Comparison of ENCODE assay signal across 10 mouse cellular contexts in genomic region chr10:94709622-94710319, GRCm38 (mm10). TPM values are rescaled to one million over a fixed set of nuclear protein-coding genes. Genes with fewer than 3 reads are reported as not detected.
A peak's percentile ranks its signal among the peaks of the same experiment; 100 is the strongest.
DNase-seq lines count a peak whose midpoint lies in the region; ATAC-seq and TF ChIP-seq lines count a peak whose summit lies in the region.
"Had no signal": no experiment of that assay in that cellular context is flagged by ENCODE, and none has a peak within 500 bp of the region (broad histone marks: within the 10 kb centered on the region; RNA-seq: fewer than 3 reads in every experiment).

No protein-coding gene starts in this region.

- H3K27me3 ChIP-seq in cerebellum, adult 2 months (ENCODE audit: control insufficient read depth, insufficient read depth, low read length), result no peaks in the 10 kb centered on the region
- no peaks in the 10 kb centered on the region for H3K27me3 ChIP-seq in hindbrain, postnatal 0 days (ENCODE audit: insufficient read depth, low read length)
- no peaks in the 10 kb centered on the region for H3K27me3 ChIP-seq in hindbrain, embryonic 10.5 days (ENCODE audit: insufficient read depth, poor library complexity, severe bottlenecking)
- H3K27me3 ChIP-seq in midbrain, embryonic 14.5 days (ENCODE audit: control insufficient read depth, insufficient read depth, low read length), result no peaks in the 10 kb centered on the region
- no peaks in the 10 kb centered on the region for H3K27me3 ChIP-seq in midbrain, embryonic 10.5 days (ENCODE audit: low read depth, poor library complexity, severe bottlenecking)
- H3K27me3 ChIP-seq: liver, embryonic 13.5 days had no signal

- no peak overlapping the region for H3K4me2 ChIP-seq in hindbrain, postnatal 0 days (ENCODE audit: low read depth, low read length)
- H3K4me2 ChIP-seq in midbrain, embryonic 14.5 days (ENCODE audit: low read length), result no peak overlapping the region
- H3K4me2 ChIP-seq: liver, embryonic 13.5 days had no signal

- no peak for TF ChIP-seq CTCF in cerebellum, adult 2 months (IDR thresholded peaks at IDR 0.05; ENCODE audit: borderline replicate concordance, insufficient read depth, low read depth, low read length)
- no peak for TF ChIP-seq CTCF in hindbrain, postnatal 0 days (IDR thresholded peaks at IDR 0.05; ENCODE audit: low read depth)

- no peak overlapping the region for H3K9ac ChIP-seq in hindbrain, postnatal 0 days (replicated peaks; ENCODE audit: low read length)
- H3K9ac ChIP-seq in midbrain, embryonic 14.5 days (replicated peaks; ENCODE audit: low read length), result no peak overlapping the region
- H3K9ac ChIP-seq: liver, embryonic 13.5 days had no signal

- ATAC-seq in hindbrain, postnatal 0 days, result no peak
- ATAC-seq in midbrain, embryonic 14.5 days (ENCODE audit: low FRiP score, low TSS enrichment), result no peak; the same call in 1 of the 2 replicates
- ATAC-seq: hindbrain, embryonic 16.5 days had no signal

- 34% methylated on average over 3 of the region's 3 CpGs for WGBS in cerebellum, adult 2 months
- 47% methylated on average over 3 of the region's 3 CpGs for WGBS in hindbrain, postnatal 0 days
- WGBS in hindbrain, embryonic 10.5 days, result 93% methylated on average over 3 of the region's 3 CpGs
- WGBS in midbrain, embryonic 14.5 days, result 84% methylated on average over 3 of the region's 3 CpGs
- WGBS in midbrain, embryonic 10.5 days, result 96% methylated on average over 3 of the region's 3 CpGs

- H3K27ac ChIP-seq in cerebellum, adult 2 months (ENCODE audit: insufficient read depth, low read length), result no peak overlapping the region
- no peak overlapping the region for H3K27ac ChIP-seq in hindbrain, postnatal 0 days
- no peak overlapping the region for H3K27ac ChIP-seq in hindbrain, embryonic 10.5 days
- H3K27ac ChIP-seq in midbrain, embryonic 14.5 days (replicated peaks; ENCODE audit: low read depth, low read length), result no peak overlapping the region
- no peak overlapping the region for H3K27ac ChIP-seq in midbrain, embryonic 10.5 days (replicated peaks)
- H3K27ac ChIP-seq: liver, embryonic 13.5 days had no signal

- H3K9me3 ChIP-seq in hindbrain, postnatal 0 days (ENCODE audit: low read length), result no peaks in the 10 kb centered on the region
- H3K9me3 ChIP-seq in hindbrain, embryonic 10.5 days, result no peaks in the 10 kb centered on the region
- H3K9me3 ChIP-seq in midbrain, embryonic 14.5 days (ENCODE audit: control insufficient read depth, low read length), result no peaks in the 10 kb centered on the region
- H3K9me3 ChIP-seq in midbrain, embryonic 10.5 days (replicated peaks), result peaks cover 6% of the 10 kb centered on the region; the same call in 1 of the 2 replicates
- H3K9me3 ChIP-seq: liver, embryonic 13.5 days had no signal

- DNase-seq in cerebellum, postnatal 14 days, result peak; percentile 33 to 42
- DNase-seq in cerebellum, adult 2 months, result no peak
- peak; percentile 86 for DNase-seq in hindbrain, postnatal 0 days (ENCODE audit: low spot score)
- no peak for DNase-seq in hindbrain, embryonic 10.5 days (ENCODE audit: low spot score)
- DNase-seq in midbrain, embryonic 14.5 days, result peak; percentile 83
- DNase-seq in midbrain, embryonic 10.5 days (ENCODE audit: low spot score), result no peak
- peak; percentile 47 for DNase-seq in mesoderm, embryonic 11.5 days (ENCODE audit: low read depth, low spot score)
- no peak for DNase-seq in gastrocnemius, adult 8-10 months (ENCODE audit: low spot score in 2 of 2)
- DNase-seq: liver, embryonic 13.5 days had no signal

- TF ChIP-seq POLR2A in cerebellum, adult 2 months (IDR thresholded peaks at IDR 0.05; ENCODE audit: borderline replicate concordance, insufficient read depth, low read length), result no peak

- no peaks in the 10 kb centered on the region for H3K4me1 ChIP-seq in cerebellum, adult 2 months (ENCODE audit: control insufficient read depth, insufficient read depth, low read length)
- no peaks in the 10 kb centered on the region for H3K4me1 ChIP-seq in hindbrain, postnatal 0 days (ENCODE audit: insufficient read depth, low read length)
- H3K4me1 ChIP-seq in hindbrain, embryonic 10.5 days (replicated peaks), result no peaks in the 10 kb centered on the region; the same call in 1 of the 2 replicates
- H3K4me1 ChIP-seq in midbrain, embryonic 14.5 days (ENCODE audit: control insufficient read depth, insufficient read depth, low read length), result no peaks in the 10 kb centered on the region
- H3K4me1 ChIP-seq in midbrain, embryonic 10.5 days, result no peaks in the 10 kb centered on the region

- no peak overlapping the region for H3K4me3 ChIP-seq in cerebellum, adult 2 months (replicated peaks; ENCODE audit: insufficient read depth, low read depth, low read length)
- no peak overlapping the region for H3K4me3 ChIP-seq in hindbrain, postnatal 0 days (ENCODE audit: low read length)
- no peak overlapping the region for H3K4me3 ChIP-seq in hindbrain, embryonic 10.5 days
- H3K4me3 ChIP-seq in midbrain, embryonic 14.5 days (replicated peaks; ENCODE audit: low read depth, low read length), result no peak overlapping the region
- H3K4me3 ChIP-seq in midbrain, embryonic 10.5 days, result no peak overlapping the region
- H3K4me3 ChIP-seq: liver, embryonic 13.5 days had no signal

- H3K36me3 ChIP-seq in hindbrain, postnatal 0 days (ENCODE audit: insufficient read depth, low read length), result no peaks in the 10 kb centered on the region
- H3K36me3 ChIP-seq in hindbrain, embryonic 10.5 days, result 0 out of 2 replicates have a peak, but pooled peaks cover 4% of the 10 kb centered on the region
- H3K36me3 ChIP-seq in midbrain, embryonic 14.5 days (ENCODE audit: control insufficient read depth, insufficient read depth, low read length), result no peaks in the 10 kb centered on the region
- peaks cover 11% of the 10 kb centered on the region for H3K36me3 ChIP-seq in midbrain, embryonic 10.5 days

RNA-seq across cellular contexts. Expression of gene Cep83, which starts 21.3 kb away (rescaled TPM):
- 26.0 and 26.7 TPM in 2 replicates for polyA plus RNA-seq in cerebellum, adult 2 months (2012; rRNA removed)
- total RNA-seq in hindbrain, postnatal 0 days (2014; rRNA removed), result 10.8 and 15.4 TPM in 2 replicates
- polyA plus RNA-seq in hindbrain, postnatal 0 days (2015; fragmentation: Nextera tagmentation; extraction: Ambion mirVana), result 17.5 and 19.2 TPM in 2 replicates
- 14.4 and 18.1 TPM in 2 replicates for polyA plus RNA-seq in hindbrain, embryonic 10.5 days (2016; fragmentation: Nextera tagmentation; extraction: Ambion mirVana)
- 18.8 and 20.0 TPM in 2 replicates for polyA plus RNA-seq in midbrain, embryonic 14.5 days (2014; fragmentation: Nextera tagmentation; extraction: Ambion mirVana)
- polyA plus RNA-seq in midbrain, embryonic 10.5 days (2016; fragmentation: Nextera tagmentation; extraction: Ambion mirVana), result 17.2 and 17.5 TPM in 2 replicates
- total RNA-seq in gastrocnemius, adult 8-10 months (2022), result 10 to 100 TPM; 18.8 to 22.1 (median 20.4) TPM

Comparison
In these comparisons a context has a peak if more than half of its experiments do, and no peak if none do; other contexts are left out.
1. DNase-seq: peak in cerebellum, postnatal 14 days (2 of 2), hindbrain, postnatal 0 days (single experiment), midbrain, embryonic 14.5 days (single experiment) and mesoderm, embryonic 11.5 days (single experiment); none in cerebellum, adult 2 months (0 of 2), hindbrain, embryonic 10.5 days (single experiment), midbrain, embryonic 10.5 days (single experiment) and gastrocnemius, adult 8-10 months (0 of 2).